Comparison of ENCODE assay signal across 10 mouse cellular contexts in the genomic region with DNA sequence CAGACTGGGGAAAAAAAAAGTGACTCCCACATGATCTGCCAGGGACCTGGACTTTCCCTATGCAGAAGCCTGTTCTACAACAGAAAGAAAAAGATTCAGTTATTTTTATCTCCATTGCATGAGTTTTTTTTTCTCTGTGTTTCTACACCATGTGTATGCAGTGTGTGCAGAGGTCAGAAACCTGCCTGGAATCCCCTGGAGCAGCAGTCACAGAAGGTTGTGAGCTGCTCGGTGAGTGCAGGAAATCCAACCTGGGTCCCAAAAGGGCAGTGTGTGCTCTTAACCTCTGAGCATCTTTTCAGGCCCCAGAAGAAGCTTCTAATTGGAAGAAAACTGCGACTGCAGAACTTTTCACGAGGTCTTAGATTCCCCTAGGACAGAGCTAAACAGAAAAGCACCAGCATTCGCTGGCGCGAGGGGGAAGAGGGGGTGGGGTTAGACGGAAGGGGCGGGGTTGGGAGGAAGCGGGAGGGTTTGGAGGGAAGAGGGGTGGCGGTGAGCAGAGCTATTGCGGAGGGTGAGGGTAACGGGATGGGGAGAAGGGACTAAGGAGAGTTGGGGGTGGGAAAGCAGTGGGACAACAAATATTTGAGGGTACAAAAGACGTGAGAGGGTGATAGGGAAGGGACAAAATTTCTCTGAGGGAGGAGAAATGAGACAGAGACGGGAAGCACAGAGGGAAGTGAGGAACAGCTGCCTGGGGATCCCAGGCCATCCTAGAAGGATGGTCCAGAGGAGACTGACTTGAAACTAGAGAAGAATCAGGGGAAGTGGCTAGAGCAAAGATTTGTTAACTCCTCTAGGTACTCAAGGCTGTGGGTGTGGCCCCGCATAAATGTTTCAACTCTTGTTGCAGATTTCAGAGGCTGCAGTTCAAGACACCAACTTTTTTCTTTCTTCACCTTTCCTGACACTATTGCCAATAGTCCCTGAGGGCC. TPM values are rescaled to one million over a fixed set of nuclear protein-coding genes. Genes with fewer than 3 reads are reported as not detected.
DNase-seq lines count a peak whose midpoint lies in the region; ATAC-seq and TF ChIP-seq lines count a peak whose summit lies in the region.
"Not testable (repeated sequence)": the region's sequence is repeated elsewhere in the genome, so short reads cannot be mapped to it uniquely, and the experiment has no call there.
"Had no signal": no experiment of that assay in that cellular context is flagged by ENCODE, and none has a peak within 500 bp of the region (broad histone marks: within the 10 kb centered on the region; RNA-seq: fewer than 3 reads in every experiment).

No protein-coding gene starts in this region.

- peak overlapping the region; percentile 35 for H3K4me2 ChIP-seq in hindbrain, embryonic 14.5 days (replicated peaks)
- H3K4me2 ChIP-seq in lung, embryonic 15.5 days = peak overlapping the region; percentile 44; the same call in 1 of the 2 replicates
- H3K4me2 ChIP-seq in myocyte (ENCODE audit: low read depth) = peak overlapping the region; percentile 24

- peak; percentile 29 for DNase-seq in MEL (ENCODE audit: low read depth, low spot score)
- DNase-seq in embryonic facial prominence, embryonic 10.5 days (ENCODE audit: low spot score) = peak; percentile 64
- DNase-seq in gastrocnemius, adult 2 months; hindbrain, embryonic 14.5 days (ENCODE audit: low spot score): not testable (repeated sequence)
- peak; percentile 56 for DNase-seq in limb, embryonic 10.5 days (ENCODE audit: low spot score)
- DNase-seq in thymus, postnatal 4 days = peak; percentile 11

- not testable (repeated sequence) for TF ChIP-seq POLR2A in MEL (IDR thresholded peaks at IDR 0.05; ENCODE audit: control insufficient read depth in 1 of 2, insufficient read depth in 1 of 2, low read depth in 1 of 2, low read length in 2 of 2, poor library complexity in 1 of 2); myocyte (IDR thresholded peaks at IDR 0.05; ENCODE audit: insufficient read length, low read depth)

- TF ChIP-seq EP300 in MEL (IDR thresholded peaks at IDR 0.05; ENCODE audit: low read depth in 1 of 2, low read length in 2 of 2) = not testable (repeated sequence)

- TF ChIP-seq RAD21 in MEL (IDR thresholded peaks at IDR 0.05; ENCODE audit: low read depth, low read length) = not testable (repeated sequence)

- not testable (repeated sequence) for H3K9me3 ChIP-seq in MEL (replicated peaks; ENCODE audit: insufficient read depth, low read length); embryonic facial prominence, embryonic 10.5 days; hindbrain, embryonic 14.5 days (ENCODE audit: control insufficient read depth, low read length); limb, embryonic 10.5 days (replicated peaks); lung, embryonic 15.5 days

- H3K36me3 ChIP-seq in MEL (ENCODE audit: control insufficient read depth in 1 of 2, insufficient read depth in 2 of 2, low read length in 2 of 2); embryonic facial prominence, embryonic 10.5 days (replicated peaks); hindbrain, embryonic 14.5 days (replicated peaks; ENCODE audit: control insufficient read depth, insufficient read depth); limb, embryonic 10.5 days; lung, embryonic 15.5 days; myocyte (ENCODE audit: control insufficient read depth, insufficient read depth): not testable (repeated sequence)

- peak; percentile 79; the same call in 1 of the 2 replicates for ATAC-seq in hindbrain, embryonic 14.5 days (ENCODE audit: low FRiP score)
- peak; percentile 81; the same call in 1 of the 2 replicates for ATAC-seq in lung, embryonic 15.5 days (ENCODE audit: borderline replicate concordance, extremely low read depth, low FRiP score, low TSS enrichment)

- not testable (repeated sequence) for H3K79me2 ChIP-seq in MEL (ENCODE audit: control insufficient read depth, insufficient read depth, low read length, poor library complexity); myocyte (ENCODE audit: control insufficient read depth, insufficient read depth)

- not testable (repeated sequence) for TF ChIP-seq CTCF in MEL (IDR thresholded peaks at IDR 0.05 in 2 of 3, conservative IDR thresholded peaks at IDR 0.05 in 1 of 3; ENCODE audit: control insufficient read depth in 1 of 3, insufficient read depth in 1 of 3, low read depth in 2 of 3, low read length in 3 of 3, poor library complexity in 1 of 3, severe bottlenecking in 1 of 3); gastrocnemius, adult 2 months (IDR thresholded peaks at IDR 0.05)

- intact Hi-C loops in gastrocnemius, adult 2 months (cut with DNase I) = not testable (repeated sequence)

- H3K4me3 ChIP-seq in MEL (ENCODE audit: control insufficient read depth in 1 of 2, insufficient read depth in 1 of 2, low read depth in 2 of 2, low read length in 2 of 2) = peak overlapping the region in 1 of 2 experiments; percentile 29; a peak in 2 of 4 replicates
- H3K4me3 ChIP-seq in embryonic facial prominence, embryonic 10.5 days = peak overlapping the region; percentile 44
- peak overlapping the region; percentile 52 for H3K4me3 ChIP-seq in gastrocnemius, adult 2 months
- H3K4me3 ChIP-seq in hindbrain, embryonic 14.5 days (replicated peaks; ENCODE audit: low read length); myocyte: not testable (repeated sequence)
- H3K4me3 ChIP-seq in limb, embryonic 10.5 days = peak overlapping the region; percentile 34
- H3K4me3 ChIP-seq in lung, embryonic 15.5 days = peak overlapping the region; percentile 23

- not testable (repeated sequence) for H3K27ac ChIP-seq in MEL (ENCODE audit: control insufficient read depth, low read depth, low read length); embryonic facial prominence, embryonic 10.5 days (replicated peaks); gastrocnemius, adult 2 months; hindbrain, embryonic 14.5 days; limb, embryonic 10.5 days; lung, embryonic 15.5 days

- H3K27me3 ChIP-seq in MEL (ENCODE audit: control insufficient read depth in 1 of 2, insufficient read depth in 2 of 2, low read length in 2 of 2); embryonic facial prominence, embryonic 10.5 days (replicated peaks; ENCODE audit: low read depth, poor library complexity, severe bottlenecking); hindbrain, embryonic 14.5 days (ENCODE audit: control insufficient read depth, insufficient read depth, low read length); limb, embryonic 10.5 days (ENCODE audit: low read depth, poor library complexity, severe bottlenecking); lung, embryonic 15.5 days; myocyte (ENCODE audit: control insufficient read depth, insufficient read depth, insufficient read length): not testable (repeated sequence)

- H3K4me1 ChIP-seq in MEL (ENCODE audit: control insufficient read depth in 1 of 2, insufficient read depth in 2 of 2, low read length in 2 of 2); embryonic facial prominence, embryonic 10.5 days; hindbrain, embryonic 14.5 days (replicated peaks; ENCODE audit: control insufficient read depth, insufficient read depth, low read length); limb, embryonic 10.5 days; lung, embryonic 15.5 days: not testable (repeated sequence)

- not testable (repeated sequence) for H3ac ChIP-seq in myocyte (ENCODE audit: control insufficient read depth, insufficient read length)

- WGBS in embryonic facial prominence, embryonic 10.5 days = 4% methylated on average over 11 of the region's 15 CpGs
- 0% methylated on average over 7 of the region's 15 CpGs for WGBS in hindbrain, embryonic 14.5 days
- WGBS in limb, embryonic 10.5 days = 2% methylated on average over 10 of the region's 15 CpGs
- WGBS in lung, embryonic 15.5 days = 0% methylated on average over 8 of the region's 15 CpGs

- not testable (repeated sequence) for H3K9ac ChIP-seq in MEL (ENCODE audit: control insufficient read depth, low read depth, low read length, poor library complexity, severe bottlenecking); hindbrain, embryonic 14.5 days; lung, embryonic 15.5 days

RNA-seq across cellular contexts. Expression of a gene that starts 1.3 kb away (rescaled TPM):
- total RNA-seq in MEL (2012; rRNA removed) = 0.08 and 0.26 TPM in 2 replicates
- polyA plus RNA-seq in MEL (2012; ENCODE audit: insufficient read depth in 1 of 2, insufficient read length in 2 of 2, low read depth in 1 of 2, low replicate concordance in 2 of 2, missing spikeins in 1 of 2) = under 1 TPM in 1 of 2 experiments, not detected in 1; 0.42 TPM
- polyA plus RNA-seq in embryonic facial prominence, embryonic 10.5 days (2016; fragmentation: Nextera tagmentation; extraction: Ambion mirVana) = 16.7 and 17.0 TPM in 2 replicates
- not detected for total RNA-seq in gastrocnemius, adult 2 months (2021)
- polyA plus RNA-seq in hindbrain, embryonic 14.5 days (2014; fragmentation: Nextera tagmentation; extraction: Ambion mirVana) = 2.0 and 2.3 TPM in 2 replicates
- polyA plus RNA-seq in limb, embryonic 10.5 days (2016; fragmentation: Nextera tagmentation; extraction: Ambion mirVana) = 14.0 and 17.3 TPM in 2 replicates
- 11.2 and 13.0 TPM in 2 replicates for polyA plus RNA-seq in lung, embryonic 15.5 days (2015; fragmentation: Nextera tagmentation; extraction: Ambion mirVana)
- 5.0 TPM for polyA plus RNA-seq in myocyte (2012; fragmentation: generic; extraction: Trizol)
- total RNA-seq: heart, adult 2 months; left cerebral cortex, postnatal 10 days had no signal
